Mouse (Mus musculus) fat pad, adult 2 months (tissue): ENCODE measurements around the gene Acyp2.
"Not testable (repeated sequence)": the region's sequence is repeated elsewhere in the genome, so short reads cannot be mapped to it uniquely, and the experiment has no call there.

ENCODE experiments used
- DNase-seq: peaks from one replicate; pipeline ENCODE4 v3.0.0-alpha.2; 2011; ENCODE audit warnings: low read depth, low spot score; ENCODE audit errors: extremely low read depth

Gene Acyp2

GRCm38 (mm10) chr11:30649001-30649637, at the start of gene Acyp2:
TSS of gene Acyp2 (minus strand) at chr11:30649587.
- no peak for DNase-seq

DNA sequence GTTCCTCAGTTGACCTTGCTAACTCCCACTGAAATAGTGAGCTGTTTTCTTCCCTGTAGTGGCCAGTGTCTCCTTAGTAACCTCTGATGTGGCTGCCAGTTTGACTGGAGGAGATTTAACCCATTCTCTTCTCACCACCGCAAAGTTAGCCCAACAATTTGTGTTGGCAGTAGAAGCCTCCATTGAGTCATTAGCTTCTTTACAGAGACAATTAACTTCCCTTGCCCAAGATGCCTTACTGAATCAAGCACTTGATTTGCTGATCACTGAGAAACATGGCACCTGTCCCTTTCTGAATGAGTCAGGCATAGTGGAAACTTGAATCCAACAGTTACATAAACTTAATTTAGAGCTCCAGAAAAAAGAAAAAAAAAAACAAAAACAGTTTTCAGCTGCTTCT, 40.0 kb upstream of the Acyp2 start:
- DNase-seq = peak; percentile 18

DNA sequence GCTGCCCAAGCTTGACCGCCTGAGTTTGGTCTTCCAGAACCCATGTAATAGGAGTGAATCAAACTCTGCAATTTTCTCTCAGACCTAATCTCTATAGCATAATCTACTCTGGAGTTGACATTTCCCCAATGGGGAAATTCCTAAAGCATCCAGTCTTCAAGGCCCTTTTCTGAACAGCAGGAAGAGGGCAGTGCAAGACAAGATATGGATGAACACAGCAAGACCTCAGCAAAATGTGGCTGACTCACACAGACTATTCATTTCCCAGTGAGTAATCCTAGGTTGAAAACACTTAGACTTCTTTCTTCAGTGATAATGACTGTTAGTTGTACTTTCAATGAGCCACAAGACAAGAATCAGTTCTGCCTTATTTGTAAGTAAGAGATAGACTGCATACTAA, 26.7 kb upstream of the Acyp2 start:
- DNase-seq = no peak

DNA sequence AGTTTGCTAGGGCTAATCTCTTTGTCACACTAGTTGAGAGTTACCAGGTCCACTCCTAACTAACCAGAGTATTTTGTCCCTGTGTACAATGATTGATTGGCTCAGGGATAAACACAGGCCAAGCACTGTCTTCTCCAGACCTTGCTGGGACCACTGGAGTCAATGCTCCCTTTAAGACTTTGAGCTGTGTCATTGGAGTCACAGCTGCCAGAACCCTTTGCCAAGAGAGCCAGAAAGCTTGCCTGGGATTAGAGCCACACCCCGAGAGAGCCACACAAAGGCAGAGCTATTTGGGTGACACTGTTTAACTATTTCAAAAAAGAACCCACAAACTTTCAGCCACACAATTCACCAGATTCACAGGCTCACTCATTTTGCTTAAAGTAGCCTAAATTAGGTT, 23.3 kb upstream of the Acyp2 start:
- DNase-seq = no peak

- no peak for DNase-seq
Measured at GRCm38 (mm10) chr11:30663001-30663400, 13.6 kb upstream of the Acyp2 start.

DNA sequence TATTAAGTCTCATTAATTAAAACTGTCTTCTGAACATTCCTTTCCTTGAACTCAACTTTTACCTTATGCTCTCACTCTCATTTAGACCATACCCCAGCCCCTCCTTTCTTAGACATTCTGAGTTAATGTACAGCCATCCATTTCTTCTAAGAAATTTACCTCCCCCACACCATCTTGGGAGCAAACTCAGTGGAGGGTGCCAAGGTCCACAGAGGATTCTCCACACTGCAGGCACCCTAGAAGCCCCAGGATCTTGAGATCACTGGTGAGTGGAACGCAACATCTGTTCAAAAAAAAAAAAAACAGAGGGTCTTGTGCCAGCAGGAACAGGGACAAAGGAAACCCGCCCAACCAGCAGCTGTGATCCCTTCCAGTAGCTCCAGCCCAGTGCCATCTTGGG, 13.2 kb upstream of the Acyp2 start:
- no peak for DNase-seq

GRCm38 (mm10) chr11:30657069-30657468, 7.7 kb upstream of the Acyp2 start:
- DNase-seq = no peak

DNA sequence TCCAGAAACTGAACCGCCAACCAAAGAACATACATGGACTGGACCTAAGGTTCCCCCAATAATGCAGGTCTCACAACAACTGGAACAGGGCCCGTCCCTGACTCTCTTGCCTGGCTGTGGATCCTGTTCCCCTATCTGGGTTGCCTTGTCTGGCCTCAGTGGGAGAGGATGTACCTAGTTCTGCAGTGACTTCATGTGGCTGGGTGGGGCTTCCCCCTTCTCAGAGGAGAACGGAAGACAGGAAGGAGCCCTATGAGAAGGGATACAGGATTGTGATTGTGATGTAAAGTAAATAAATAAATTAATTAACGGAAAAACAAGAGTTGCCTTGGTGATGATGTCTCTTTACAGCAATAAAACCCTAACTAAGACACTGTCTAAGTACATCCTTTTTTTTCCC, 6.7 kb upstream of the Acyp2 start:
- DNase-seq = no peak

GRCm38 (mm10) chr11:30650416-30650815, 1.0 kb upstream of the Acyp2 start:
- DNase-seq = no peak

- no peak for DNase-seq
Measured at GRCm38 (mm10) chr11:30635674-30636073, 13.7 kb downstream of the Acyp2 start.

DNA sequence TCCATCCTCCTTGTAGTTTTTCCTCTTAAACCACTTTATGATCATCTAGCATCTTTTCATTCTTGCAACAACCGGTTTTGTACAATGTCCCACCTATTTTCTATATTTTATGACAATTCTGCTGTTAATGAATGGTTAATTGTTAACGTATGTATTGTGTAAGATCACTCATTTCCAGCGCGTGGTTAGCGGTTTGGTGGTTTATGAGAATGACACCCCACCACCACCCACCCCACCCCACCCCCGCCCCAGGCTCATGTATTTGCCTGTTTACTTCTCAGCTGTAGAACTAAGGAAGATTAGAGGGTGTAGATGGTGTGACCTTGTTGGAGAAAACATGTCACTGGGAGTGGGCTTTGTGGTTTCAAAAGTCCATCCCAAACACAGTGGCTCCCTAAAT, 18.9 kb downstream of the Acyp2 start:
- DNase-seq = no peak

GRCm38 (mm10) chr11:30623218-30623617, 26.2 kb downstream of the Acyp2 start:
- DNase-seq = no peak

- DNase-seq = not testable (repeated sequence)
Measured at GRCm38 (mm10) chr11:30621386-30622363, 27.7 kb downstream of the Acyp2 start.

DNA sequence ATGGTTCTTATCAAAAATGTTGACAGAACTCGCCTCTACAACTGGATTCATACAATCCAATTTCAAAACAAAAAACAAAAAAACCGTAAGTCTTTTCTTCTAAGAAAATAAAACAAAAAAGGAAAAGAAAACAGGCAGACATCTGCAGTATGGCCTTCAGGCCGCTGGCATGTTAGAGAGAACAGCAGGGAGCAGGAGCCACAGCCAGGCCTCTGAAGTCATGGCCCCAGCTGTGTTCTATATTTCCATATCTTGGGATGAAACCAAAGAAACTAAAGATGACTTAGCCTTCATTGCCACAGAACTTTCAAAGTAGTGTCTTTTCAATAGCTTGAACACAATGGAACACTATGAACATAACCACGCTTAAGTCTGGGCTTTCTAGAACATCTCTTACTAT, 31.2 kb downstream of the Acyp2 start:
- no peak for DNase-seq

- no peak for DNase-seq
Measured at GRCm38 (mm10) chr11:30617571-30618097, 31.8 kb downstream of the Acyp2 start.

- DNase-seq = no peak
Measured at GRCm38 (mm10) chr11:30615977-30616376, 33.4 kb downstream of the Acyp2 start.

DNA sequence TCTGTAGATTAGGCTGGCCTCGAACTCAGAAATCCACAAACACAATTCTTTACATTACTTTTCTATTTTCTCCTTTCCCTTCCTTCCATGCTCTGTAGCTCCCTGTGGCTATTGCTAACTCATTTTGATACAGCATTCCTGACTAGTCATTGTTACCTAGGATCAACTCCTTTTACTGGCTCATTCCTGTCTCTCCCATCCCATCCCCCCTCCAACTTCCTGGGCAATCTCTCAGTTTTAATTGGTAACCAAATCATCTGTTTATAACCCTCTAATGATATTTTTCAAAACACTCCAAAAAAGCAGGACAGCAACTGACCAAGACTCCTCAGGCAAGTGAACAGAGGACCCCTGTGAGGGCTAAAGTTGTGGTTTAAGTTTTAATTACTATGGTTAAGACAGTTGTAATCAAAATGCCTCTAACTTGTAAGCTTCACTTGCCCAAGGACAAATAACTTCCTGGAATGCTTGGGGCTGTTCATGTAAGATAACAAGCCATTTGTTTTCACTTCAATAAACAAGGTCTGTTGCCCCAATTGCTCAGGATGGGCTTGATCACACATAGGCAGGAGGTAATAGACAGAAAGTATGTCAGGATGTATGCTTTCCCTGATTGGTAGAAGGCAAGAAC, 35.4 kb downstream of the Acyp2 start:
- DNase-seq = no peak

- DNase-seq = no peak
Measured at GRCm38 (mm10) chr11:30612699-30613098, 36.7 kb downstream of the Acyp2 start.

DNA sequence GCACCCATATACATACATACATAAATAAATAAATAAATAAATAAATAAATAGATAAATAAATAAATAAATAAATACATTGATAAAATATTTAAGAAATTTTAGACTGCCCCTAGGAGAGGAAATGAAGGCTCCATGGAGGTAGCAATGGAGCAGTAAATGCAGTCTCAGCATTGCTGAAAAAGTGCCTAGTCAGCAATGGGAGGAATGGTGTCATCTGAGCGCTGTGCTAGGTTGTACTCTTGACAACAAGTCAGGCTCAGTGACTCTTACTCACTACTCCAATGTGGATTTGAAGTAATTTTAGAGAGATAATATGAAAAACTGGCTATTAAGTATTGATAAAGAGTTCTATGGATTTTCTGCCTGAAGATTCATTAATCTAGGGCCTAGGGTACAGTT, 40.1 kb downstream of the Acyp2 start:
- DNase-seq = no peak

DNA sequence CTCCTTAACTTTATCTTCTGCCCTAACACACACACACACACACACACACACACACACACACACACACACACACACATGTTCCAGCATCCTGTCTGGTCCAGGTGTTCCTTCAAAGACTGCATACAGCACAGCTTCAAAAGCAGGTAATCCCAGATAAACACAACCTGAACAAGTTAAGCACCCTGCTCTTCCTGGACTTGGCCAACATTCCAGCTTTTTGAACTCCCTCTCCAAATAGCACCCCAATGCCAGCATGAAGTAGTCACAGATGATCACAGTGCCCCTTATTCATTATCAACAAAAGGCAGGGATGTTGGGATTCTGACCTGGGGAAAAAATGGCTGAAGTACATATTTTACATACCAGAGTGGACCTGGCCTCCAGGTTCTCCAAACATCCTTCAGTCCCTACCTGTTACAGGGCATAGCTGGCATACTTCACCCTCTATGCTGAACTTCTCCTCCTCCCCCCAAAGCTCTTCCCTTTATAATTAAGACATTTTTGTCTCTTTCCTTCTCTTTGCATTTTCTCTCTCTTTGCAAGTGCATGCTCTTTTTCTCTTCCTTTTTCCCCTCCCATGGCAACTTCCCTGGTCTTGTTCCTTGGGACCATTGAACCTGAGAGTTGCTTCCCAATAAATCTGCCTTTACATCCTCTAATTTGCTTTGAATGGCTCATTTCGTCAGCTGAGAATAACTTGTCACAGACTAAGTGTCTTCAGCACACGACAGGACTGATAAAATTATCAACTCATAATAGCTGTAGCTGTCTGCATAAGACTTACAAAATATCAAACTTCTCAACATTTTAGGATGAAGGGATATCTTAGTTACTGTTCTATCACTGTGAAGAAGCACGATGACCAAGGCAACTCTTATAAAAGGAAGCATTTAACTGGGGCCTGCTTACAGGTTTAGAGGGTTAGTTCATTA, 41.5 kb downstream of the Acyp2 start:
- DNase-seq = no peak
